Mouse (Mus musculus): ENCODE measurements around the gene Gm973.

- TF ChIP-seq UBTF (IDR thresholded peaks at IDR 0.05; ENCODE audit: borderline replicate concordance, insufficient read depth, low read depth, low read length) (no peak), CTCF (IDR thresholded peaks at IDR 0.05 in 2 of 3, conservative IDR thresholded peaks at IDR 0.05 in 1 of 3; ENCODE audit: control insufficient read depth in 1 of 3, insufficient read depth in 1 of 3, low read depth in 2 of 3, low read length in 3 of 3, poor library complexity in 1 of 3, severe bottlenecking in 1 of 3) (peak in 1 of 3 experiments; percentile 18; a peak in 1 of 6 replicates), HCFC1 (IDR thresholded peaks at IDR 0.05; ENCODE audit: low read depth, low read length) (no peak), MAX (IDR thresholded peaks at IDR 0.05; ENCODE audit: low read length) (no peak), POLR2A (IDR thresholded peaks at IDR 0.05; ENCODE audit: control insufficient read depth in 1 of 2, insufficient read depth in 1 of 2, low read depth in 1 of 2, low read length in 2 of 2, poor library complexity in 1 of 2) (no peak), TAL1 (IDR thresholded peaks at IDR 0.05; ENCODE audit: low read length) (no peak), MXI1 (IDR thresholded peaks at IDR 0.05; ENCODE audit: low read depth, low read length) (no peak), GATA1 (IDR thresholded peaks at IDR 0.05; ENCODE audit: low read depth, low read length) (no peak)
Observed at GRCm38 (mm10) chr1:59656244-59657171, 140.4 kb downstream of the Gm973 start.

Measured in MEL (cell line).